Mouse (Mus musculus) liver, adult 2 months (tissue): ENCODE data around the gene Nptn.

Experiments
- CTCF ChIP-seq: fragments of 200-500 bp; IDR thresholded peaks from 2 replicates; pipeline ENCODE4 v1.5.1; 2011; ENCODE audit warnings: low read depth, low read length, control low read depth
- POLR2A ChIP-seq: fragments of 200-500 bp; IDR thresholded peaks from 2 replicates; pipeline ENCODE4 v1.6.1; 2011; ENCODE audit warnings: low read length, control low read depth; ENCODE audit not compliant: insufficient read depth; ENCODE audit errors: extremely low read depth

DNA sequence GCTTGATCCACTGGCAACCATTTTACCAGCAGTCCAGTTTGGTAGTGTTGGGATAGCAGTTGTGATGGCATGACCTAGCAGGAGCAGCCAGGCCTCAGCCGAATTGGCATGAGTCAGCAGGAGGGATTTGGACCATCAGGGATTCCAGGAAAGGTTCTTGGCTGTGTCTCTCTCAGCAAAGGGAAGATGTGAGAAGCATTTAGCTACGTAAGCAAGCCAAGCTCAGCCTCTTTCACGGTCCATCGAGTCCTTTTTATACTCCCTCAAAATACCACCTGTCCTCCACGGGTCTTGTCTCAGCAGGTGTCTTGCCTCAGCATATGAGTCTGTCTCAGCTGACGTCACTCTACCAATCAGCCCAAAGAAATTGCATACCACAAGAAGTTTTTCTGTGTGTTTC is 101.3 kb downstream of the Nptn start:
- TF ChIP-seq POLR2A (no peak), CTCF (no peak)
